Mouse (Mus musculus): ENCODE results near the gene Tcea3.

- no peak for TF ChIP-seq CTCF (IDR thresholded peaks at IDR 0.05; ENCODE audit: low read depth)
- no peak for TF ChIP-seq EP300 (IDR thresholded peaks at IDR 0.05; ENCODE audit: low read depth)
Observed at GRCm38 (mm10) chr4:136289918-136290780, 42.6 kb downstream of the Tcea3 start.

Data from liver, postnatal 0 days (tissue).